Mouse (Mus musculus) lung, postnatal 10 days (tissue): ENCODE data around the gene Map2k5.

Experiments used
- DNase-seq: peaks from one replicate; pipeline ENCODE4 v3.0.0; 2021

Gene Map2k5

GRCm38 (mm10) chr9:63122161-63122833, 255.4 kb downstream of the Map2k5 start:
- DNase-seq: no peak

GRCm38 (mm10) chr9:63118385-63118784, 259.3 kb downstream of the Map2k5 start:
- DNase-seq: no peak
